Mouse (Mus musculus) ES-CJ7 (cell line): ENCODE data around the gene Lgi1.

Source experiments
- DNase-seq: peaks from one replicate; pipeline ENCODE4 v3.0.0; 2011; ENCODE audit warnings: low read depth, low spot score

The Lgi1 gene

GRCm38 (mm10) chr19:38325854-38326253 lies 61.5 kb downstream of the Lgi1 start:
- DNase-seq = peak; percentile 59

GRCm38 (mm10) chr19:38327002-38327401 lies 62.7 kb downstream of the Lgi1 start:
- DNase-seq = no peak

GRCm38 (mm10) chr19:38328010-38328409 lies 63.7 kb downstream of the Lgi1 start:
- no peak for DNase-seq

- DNase-seq = peak; percentile 67
These were observed 64.9 kb downstream of the Lgi1 start for GRCm38 (mm10) chr19:38329257-38329656.

- DNase-seq = no peak
These were observed 66.7 kb downstream of the Lgi1 start for GRCm38 (mm10) chr19:38331072-38331471.

- no peak for DNase-seq
These were observed 67.9 kb downstream of the Lgi1 start for GRCm38 (mm10) chr19:38332245-38332644.

- DNase-seq = peak; percentile 60
These were observed 68.5 kb downstream of the Lgi1 start for GRCm38 (mm10) chr19:38332820-38333219.

GRCm38 (mm10) chr19:38336553-38336952 lies 72.2 kb downstream of the Lgi1 start:
- DNase-seq = no peak

- no peak for DNase-seq
These were observed 73.0 kb downstream of the Lgi1 start for GRCm38 (mm10) chr19:38337332-38337731.

- no peak for DNase-seq
These were observed 75.4 kb downstream of the Lgi1 start for GRCm38 (mm10) chr19:38339734-38340133.

GRCm38 (mm10) chr19:38343246-38343645 lies 78.9 kb downstream of the Lgi1 start:
- peak; percentile 56 for DNase-seq

- DNase-seq = peak; percentile 99
These were observed 84.1 kb downstream of the Lgi1 start for GRCm38 (mm10) chr19:38348271-38349012.

- peak; percentile 63 for DNase-seq
These were observed 84.6 kb downstream of the Lgi1 start for GRCm38 (mm10) chr19:38349013-38349341.

- DNase-seq = no peak
These were observed 86.9 kb downstream of the Lgi1 start for GRCm38 (mm10) chr19:38351202-38351601.

- DNase-seq = no peak
These were observed 87.4 kb downstream of the Lgi1 start for GRCm38 (mm10) chr19:38351728-38352127.

GRCm38 (mm10) chr19:38352495-38353130 lies 88.3 kb downstream of the Lgi1 start:
- DNase-seq = peak; percentile 79

- DNase-seq = no peak
These were observed 89.9 kb downstream of the Lgi1 start for GRCm38 (mm10) chr19:38354279-38354678.

GRCm38 (mm10) chr19:38354819-38355360 lies 90.6 kb downstream of the Lgi1 start:
- peak; percentile 77 for DNase-seq

- DNase-seq = no peak
These were observed 92.0 kb downstream of the Lgi1 start for GRCm38 (mm10) chr19:38356211-38356828.

- DNase-seq = no peak
These were observed 93.8 kb downstream of the Lgi1 start for GRCm38 (mm10) chr19:38357956-38358623.

GRCm38 (mm10) chr19:38359287-38359686 lies 95.0 kb downstream of the Lgi1 start:
- DNase-seq = no peak
